Mouse (Mus musculus) spleen, adult 2 months (tissue): ENCODE data around the gene Ikzf1.

ENCODE experiments used
- CTCF ChIP-seq: fragments of 200-500 bp; IDR thresholded peaks from 2 replicates; pipeline ENCODE4 v1.5.1; 2011; ENCODE audit warnings: mild to moderate bottlenecking, inconsistent platforms; ENCODE audit not compliant: insufficient read depth, insufficient read length, insufficient replicate concordance; ENCODE audit errors: extremely low read depth
- POLR2A ChIP-seq: fragments of 200-500 bp; IDR thresholded peaks from 2 replicates; pipeline ENCODE4 v1.6.1; 2011; ENCODE audit warnings: low read depth, low read length, inconsistent platforms

DNA sequence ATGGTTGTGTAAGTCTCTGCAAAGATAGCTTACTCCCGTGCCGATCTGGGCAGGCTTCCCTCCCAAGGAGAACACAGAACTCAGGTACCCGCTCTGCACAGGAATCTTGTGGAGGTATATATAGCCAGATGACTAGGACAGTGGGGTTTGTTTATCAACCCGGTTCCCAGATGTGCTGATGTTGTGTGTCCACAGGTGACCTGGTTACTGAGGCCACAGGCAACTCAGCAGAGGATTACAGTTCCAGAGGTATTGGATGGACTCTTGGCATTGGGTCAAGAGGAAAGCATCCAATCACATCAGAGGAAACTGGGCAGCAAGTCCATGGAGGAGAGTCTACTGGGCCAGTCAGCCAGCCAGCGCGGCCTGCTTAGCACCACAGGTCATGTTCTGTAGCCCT is 134.0 kb downstream of the Ikzf1 start:
- TF ChIP-seq POLR2A (no peak), CTCF (no peak)
